Mouse (Mus musculus): ENCODE results near the gene Bri3bp. TPM values are rescaled to one million over a fixed set of nuclear protein-coding genes. Genes with fewer than 3 reads are reported as not detected.
"Not testable (repeated sequence)": the region's sequence is repeated elsewhere in the genome, so short reads cannot be mapped to it uniquely, and the experiment has no call there.

Gene Bri3bp
- total RNA-seq, 2 experiments from 2014 or later: 89.0 to 90.0 TPM

- DNase-seq (ENCODE audit: low spot score in 2 of 2): no peak
These were observed 41.1 kb downstream of the Bri3bp start for GRCm38 (mm10) chr5:125482474-125482873.

DNA sequence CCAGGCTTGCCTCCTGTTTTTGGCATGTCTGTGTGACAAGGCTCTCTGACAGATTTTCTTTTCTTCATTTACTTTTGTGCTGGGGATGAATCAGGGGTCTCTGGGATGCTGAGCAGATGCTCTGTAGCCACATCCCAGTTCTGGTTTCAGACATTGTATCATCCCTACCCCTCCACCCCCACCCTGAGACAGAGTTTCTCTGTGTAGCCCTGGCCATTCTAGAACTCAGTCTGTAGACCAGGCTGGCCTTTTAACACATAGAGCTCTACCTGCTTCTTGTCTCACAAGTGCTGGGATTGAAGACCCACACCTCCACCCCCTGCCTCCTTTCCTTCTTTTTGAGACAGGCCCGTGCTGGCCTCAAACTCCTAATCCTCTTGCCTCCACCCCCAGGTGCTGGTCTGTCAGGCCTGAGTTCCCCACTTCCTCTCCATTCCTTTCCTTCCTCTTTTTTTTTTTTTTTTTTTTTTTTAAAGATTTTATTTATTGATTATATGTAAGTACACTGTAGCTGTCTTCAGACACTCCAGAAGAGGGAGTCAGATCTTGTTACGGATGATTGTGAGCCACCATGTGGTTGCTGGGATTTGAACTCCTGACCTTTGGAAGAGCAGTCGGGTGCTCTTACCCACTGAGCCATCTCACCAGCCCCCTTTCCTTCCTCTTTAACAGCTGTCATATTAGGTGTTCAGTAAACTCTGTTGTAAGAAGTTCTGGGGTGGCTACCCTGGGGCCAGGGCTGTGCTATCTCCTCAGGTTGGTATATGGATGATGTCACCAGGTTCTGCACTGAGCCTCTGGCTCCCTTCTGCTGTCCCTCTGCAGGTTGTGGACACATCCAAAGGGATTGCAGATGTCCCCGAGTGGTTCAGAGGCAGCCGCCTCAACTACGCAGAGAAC is 42.6 kb downstream of the Bri3bp start:
- no peak for DNase-seq (ENCODE audit: low spot score in 2 of 2)

DNA sequence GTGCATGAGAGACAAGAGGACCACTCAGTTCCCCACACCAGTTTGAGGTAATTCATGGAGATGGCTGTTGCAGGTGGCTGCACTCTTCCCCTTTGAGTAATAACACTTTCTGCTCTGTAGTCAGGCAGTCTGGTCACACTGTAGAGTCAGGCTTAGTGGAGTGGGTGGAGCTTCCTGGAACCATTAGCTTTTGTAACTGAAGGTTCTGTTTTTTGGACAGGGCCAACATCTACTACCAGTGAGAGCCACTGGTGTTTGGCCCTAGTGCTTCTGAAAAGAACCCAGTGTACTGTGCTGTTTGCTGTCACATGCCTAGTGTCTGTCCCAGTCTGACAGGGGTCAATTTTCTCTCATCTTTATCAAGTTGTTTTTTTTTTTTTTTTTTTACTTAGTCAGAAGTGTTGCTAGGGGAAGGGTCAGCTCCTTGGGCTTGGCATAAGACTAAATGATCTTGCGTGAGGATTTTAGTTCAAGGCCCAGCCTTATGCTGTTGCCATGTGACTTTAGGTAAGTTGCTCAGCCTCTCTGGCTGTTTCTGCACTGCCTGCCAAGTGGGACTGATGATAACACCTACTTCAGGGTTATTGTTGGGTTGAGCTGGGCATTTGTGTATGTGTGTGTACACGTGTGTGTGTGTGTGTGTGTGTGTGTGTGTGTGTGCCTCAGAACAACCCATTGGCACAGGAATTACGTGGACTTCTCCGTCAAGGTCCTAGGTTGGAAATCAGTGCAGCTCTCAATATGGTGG is 43.8 kb downstream of the Bri3bp start:
- no peak for DNase-seq (ENCODE audit: low spot score in 2 of 2)

- DNase-seq (ENCODE audit: low spot score in 2 of 2): no peak
These were observed 44.7 kb downstream of the Bri3bp start for GRCm38 (mm10) chr5:125486088-125486487.

DNA sequence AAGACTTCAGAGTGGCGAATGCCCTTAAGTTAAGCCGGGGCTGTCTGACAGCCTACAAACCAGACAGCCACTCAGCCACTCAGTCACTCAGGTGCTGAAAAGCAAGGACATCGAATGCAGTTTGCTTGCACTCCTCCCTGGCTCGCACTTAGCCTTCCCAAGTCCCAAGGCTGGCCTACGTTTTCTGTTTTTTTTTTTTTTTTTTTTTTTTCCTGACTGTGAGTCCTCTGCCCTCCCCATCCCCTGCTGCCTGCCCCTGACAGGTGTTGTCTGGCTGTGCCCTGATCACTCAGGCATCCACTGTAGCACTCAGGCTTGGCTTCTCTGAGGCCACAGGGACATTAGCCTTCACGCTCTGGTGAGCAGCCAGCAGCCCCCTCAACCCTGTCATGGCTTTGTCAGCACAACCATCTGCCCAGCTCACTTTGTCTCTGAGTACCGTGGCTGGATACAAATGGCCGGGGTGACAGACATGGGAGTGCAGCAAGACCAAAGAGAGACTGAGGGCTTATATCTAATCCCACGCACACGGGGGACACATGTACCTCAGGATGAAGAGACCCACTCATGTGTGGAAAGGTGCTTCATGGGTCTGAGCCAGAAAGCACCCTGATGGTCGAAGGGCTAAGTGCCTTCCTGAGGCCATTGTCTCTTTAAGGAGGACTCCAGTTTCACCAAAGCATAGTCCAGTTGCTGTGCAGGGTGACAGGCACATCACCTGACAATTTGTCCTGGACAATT is 46.2 kb downstream of the Bri3bp start:
- no peak for DNase-seq (ENCODE audit: low spot score in 2 of 2)

DNA sequence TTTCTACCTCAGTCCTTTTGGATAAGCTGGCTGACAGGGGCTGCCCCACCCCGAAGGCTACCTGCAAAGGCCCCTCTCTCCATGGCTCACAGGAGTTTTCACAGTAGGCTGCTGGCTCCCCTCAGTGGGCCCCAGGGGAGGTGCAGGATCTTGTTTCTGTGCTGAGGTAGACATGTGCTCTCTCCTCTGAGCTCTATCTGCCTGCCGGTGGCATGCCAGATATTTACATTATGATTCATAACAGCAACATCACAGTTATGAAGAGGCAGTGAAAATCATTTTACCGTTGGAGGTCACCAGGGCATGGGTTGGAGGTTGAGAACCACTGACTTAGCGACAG is 46.7 kb downstream of the Bri3bp start:
- DNase-seq (ENCODE audit: low spot score in 2 of 2): no peak

DNA sequence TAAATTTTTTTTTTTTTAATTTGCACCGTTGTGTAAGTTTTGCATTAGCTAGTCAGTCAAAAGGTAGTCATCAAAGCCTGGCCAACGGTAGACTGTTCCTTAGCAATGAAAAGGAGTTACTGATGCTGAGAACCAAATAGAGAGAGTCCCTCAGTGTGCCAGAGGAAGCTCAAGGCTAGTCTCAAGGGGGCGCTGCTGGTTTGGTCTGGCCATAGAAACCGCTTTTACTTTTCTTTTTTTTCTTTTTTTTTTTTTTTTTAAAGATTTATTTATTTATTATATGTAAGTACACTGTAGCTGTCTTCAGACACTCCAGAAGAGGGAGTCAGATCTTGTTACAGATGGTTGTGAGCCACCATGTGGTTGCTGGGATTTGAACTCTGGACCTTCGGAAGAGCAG is 47.6 kb downstream of the Bri3bp start:
- not testable (repeated sequence) for DNase-seq (ENCODE audit: low spot score in 2 of 2)

GRCm38 (mm10) chr5:125491107-125491506 is 49.7 kb downstream of the Bri3bp start:
- no peak for DNase-seq (ENCODE audit: low spot score in 2 of 2)

DNA sequence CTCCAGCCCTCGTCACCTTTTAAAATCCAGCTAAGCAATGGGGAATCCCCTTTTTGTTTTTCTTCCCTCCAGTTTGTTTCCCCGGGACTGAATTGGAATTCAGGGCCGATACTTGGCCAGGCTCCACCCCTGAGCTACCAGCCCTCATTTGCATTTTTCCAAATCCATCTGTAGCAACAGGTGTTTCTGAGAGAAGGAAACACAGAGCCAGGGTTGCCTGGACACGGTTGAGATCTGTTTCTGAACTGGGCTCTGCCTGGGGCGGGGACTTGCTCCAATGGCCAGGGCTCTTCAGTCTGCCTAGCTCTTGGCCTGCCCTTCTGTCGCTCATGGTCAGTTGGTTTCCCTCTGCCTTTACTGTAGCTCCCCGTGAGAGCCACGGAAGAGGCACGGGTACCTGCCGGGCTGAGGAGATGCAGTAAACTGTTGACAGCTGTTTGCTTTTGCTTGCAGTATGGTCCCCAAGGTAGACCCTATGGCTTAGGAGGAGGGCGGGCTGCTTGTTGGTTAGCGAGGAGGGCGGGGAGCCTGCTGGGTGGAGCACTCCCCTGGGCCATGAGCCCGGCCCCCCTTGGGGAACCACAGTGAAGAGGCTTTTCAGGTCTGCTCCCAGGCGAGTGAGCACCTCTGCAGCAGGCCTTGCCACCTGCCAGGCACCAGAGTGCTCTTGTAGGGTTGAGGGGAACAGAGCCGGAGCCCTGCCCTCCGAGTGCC is 51.2 kb downstream of the Bri3bp start:
- peak; percentile 67 to 81 for DNase-seq (ENCODE audit: low spot score in 2 of 2)

DNA sequence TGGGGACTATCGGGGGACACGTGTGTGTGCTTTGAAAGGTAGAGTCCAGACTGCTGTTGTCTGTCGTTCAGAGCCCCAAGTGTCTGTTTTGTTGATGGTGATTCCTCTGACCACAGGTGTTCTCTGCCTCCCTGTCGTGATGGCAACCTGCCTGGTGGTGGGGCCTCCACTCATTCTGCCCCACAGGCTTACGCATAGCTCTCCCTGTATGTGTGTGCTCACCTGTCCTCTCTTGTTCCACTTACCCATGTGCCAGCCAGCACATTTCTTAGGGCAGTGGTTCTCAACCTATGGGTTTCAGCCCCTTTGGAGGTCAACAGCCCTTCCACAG is 51.7 kb downstream of the Bri3bp start:
- DNase-seq (ENCODE audit: low spot score in 2 of 2): no peak

GRCm38 (mm10) chr5:125495655-125496054 is 54.3 kb downstream of the Bri3bp start:
- DNase-seq (ENCODE audit: low spot score in 2 of 2): no peak

GRCm38 (mm10) chr5:125497821-125498600 is 56.6 kb downstream of the Bri3bp start:
- DNase-seq (ENCODE audit: low spot score in 2 of 2): peak; percentile 82 to 86

DNA sequence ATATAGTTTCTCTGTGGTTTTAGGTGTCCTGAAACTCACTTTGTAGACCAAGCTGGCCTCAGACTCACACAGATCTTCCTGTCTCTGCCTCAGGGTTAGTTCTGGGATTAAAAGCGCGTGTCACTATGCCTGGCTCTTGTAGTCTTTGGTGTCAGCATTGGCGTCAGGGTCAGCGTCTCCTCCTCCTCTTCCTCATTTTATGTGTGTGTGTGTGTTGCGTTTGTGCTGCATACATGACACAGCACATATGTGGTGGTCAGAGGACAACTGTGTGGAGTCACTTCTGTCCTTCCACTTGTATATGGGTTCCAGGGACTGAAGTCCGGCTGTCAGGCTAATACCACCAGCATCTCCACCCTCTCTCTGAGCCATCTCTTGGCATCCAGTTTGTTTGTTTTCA is 60.1 kb downstream of the Bri3bp start:
- no peak for DNase-seq (ENCODE audit: low spot score in 2 of 2)

DNA sequence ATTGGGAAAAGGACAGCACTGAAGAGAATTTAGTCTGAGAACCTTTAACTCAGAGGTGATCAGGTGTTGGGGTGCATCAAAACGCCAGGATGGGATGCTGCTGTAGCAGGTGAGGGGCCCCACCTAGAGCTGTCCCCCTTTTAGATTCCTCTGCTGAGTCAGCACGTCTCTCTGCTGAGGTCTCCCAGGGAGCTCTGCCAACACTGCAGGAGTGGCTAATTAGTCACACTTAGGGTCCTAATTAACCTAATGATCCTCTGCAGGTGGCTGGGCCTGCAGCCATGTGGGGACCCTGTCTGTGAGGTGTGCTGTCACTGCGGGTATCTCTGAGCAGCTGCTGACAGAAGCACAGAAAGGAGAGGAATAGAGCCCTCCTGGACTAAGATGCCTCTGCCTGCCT is 60.8 kb downstream of the Bri3bp start:
- DNase-seq (ENCODE audit: low spot score in 2 of 2): no peak

- no peak for DNase-seq (ENCODE audit: low spot score in 2 of 2)
These were observed 62.3 kb downstream of the Bri3bp start for GRCm38 (mm10) chr5:125503628-125504027.

DNA sequence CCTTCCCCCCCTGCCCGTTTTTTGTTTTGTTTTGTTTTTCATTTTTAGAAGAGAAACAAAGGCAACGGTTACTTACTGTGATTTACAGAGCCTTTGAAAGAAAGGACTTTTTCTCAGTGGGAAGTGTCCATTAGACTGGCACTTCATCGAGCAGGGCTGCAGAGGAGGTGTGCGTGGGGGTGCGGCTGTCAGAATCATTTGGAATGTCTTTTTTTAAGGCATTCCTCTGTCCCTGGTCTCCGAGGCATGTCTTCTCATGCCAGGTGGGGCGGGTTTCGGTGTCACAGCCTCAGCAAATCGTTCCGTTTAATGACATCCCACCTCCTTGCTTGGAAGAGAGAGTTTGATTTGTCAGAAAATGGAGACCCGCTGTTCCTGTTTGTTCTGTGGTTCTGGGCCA is 63.3 kb downstream of the Bri3bp start:
- DNase-seq (ENCODE audit: low spot score in 2 of 2): no peak

DNA sequence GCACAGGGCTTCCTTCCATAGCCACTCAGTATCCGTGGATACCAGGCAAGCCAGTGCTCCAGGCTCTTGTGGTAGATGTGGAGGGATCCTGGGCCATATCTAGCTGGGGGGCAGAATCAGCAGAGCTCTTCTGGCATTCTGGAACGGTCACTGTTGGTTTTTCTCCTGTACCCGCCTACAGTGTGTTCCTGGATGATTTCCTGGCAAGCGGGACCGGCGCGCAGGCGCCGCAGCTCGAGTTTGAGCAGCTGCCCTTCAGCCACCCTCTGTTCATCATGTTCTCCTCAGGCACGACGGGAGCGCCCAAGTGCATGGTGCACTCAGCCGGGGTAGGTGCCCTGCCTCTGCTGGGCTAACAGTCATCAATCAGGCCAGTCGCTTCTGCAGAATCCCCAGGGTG is 64.6 kb downstream of the Bri3bp start:
- DNase-seq (ENCODE audit: low spot score in 2 of 2): peak in 1 of 2 experiments; percentile 55

DNA sequence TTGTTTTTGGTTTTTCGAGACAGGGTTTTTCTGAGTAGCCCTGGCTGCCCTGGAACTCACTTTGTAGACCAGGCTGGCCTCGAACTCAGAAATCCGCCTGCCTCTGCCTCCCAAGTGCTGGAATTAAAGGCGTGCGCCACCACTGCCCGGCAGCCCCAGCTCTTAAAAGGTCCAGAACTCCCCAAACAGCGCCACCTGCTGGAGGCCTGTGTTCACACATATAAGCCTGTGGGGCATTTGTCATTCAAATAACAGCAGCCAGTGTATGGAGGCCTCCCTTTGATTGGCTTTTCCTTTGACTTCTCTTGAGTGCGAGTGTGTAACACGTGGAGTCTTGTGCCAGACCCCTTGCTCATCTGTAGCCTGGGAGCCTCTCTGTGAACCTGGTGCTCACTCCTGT is 66.2 kb downstream of the Bri3bp start:
- DNase-seq (ENCODE audit: low spot score in 2 of 2): no peak

DNA sequence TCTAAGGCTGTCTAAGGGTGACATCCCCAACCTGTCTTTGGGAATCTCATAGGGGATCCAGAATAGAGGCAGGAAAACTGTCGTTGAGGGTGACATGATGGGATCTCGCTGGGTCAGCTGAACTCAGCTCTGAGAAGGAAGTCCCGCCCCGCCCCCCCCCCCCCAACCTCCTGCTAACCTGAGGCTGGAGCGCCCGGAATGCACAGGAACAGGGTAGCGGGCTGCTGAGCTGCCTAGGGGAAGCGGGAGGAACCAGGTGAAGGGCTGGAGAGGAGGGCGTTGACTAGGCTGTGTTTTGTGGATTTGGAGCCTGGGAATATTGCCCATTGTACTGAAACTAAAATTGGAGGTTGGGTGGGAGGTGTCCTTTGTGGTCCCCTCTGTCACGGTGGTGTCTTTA is 66.6 kb downstream of the Bri3bp start:
- DNase-seq (ENCODE audit: low spot score in 2 of 2): no peak

GRCm38 (mm10) chr5:125509541-125509940 is 68.2 kb downstream of the Bri3bp start:
- DNase-seq (ENCODE audit: low spot score in 2 of 2): no peak
